Mouse (Mus musculus) heart, embryonic 13.5 days (tissue): ENCODE data around the gene Rab28. TPM values are rescaled to one million over a fixed set of nuclear protein-coding genes. Genes with fewer than 3 reads are reported as not detected.

ENCODE experiments used
- ATAC-seq: fragments of 200-750 bp; cut with Nextera tagmentation; 2 replicates; pipeline ENCODE4 v1.8.0; 2017; ENCODE audit warnings: moderate TSS enrichment; ENCODE audit not compliant: insufficient number of reproducible peaks, low FRiP score, low TSS enrichment; ENCODE audit errors: extremely low read depth
- H3K27ac ChIP-seq: fragments of 300-500 bp; sonication (generic); replicated peaks from 2 replicates; pipeline ENCODE4 v1.5.1; 2015; ENCODE audit warnings: moderate library complexity, mild to moderate bottlenecking, inconsistent platforms
- H3K27me3 ChIP-seq: fragments of 300-500 bp; sonication (generic); replicated peaks from 2 replicates; pipeline ENCODE4 v1.6.1; 2015; ENCODE audit warnings: mild to moderate bottlenecking, inconsistent platforms
- H3K36me3 ChIP-seq: fragments of 300-500 bp; sonication (generic); 2 replicates; pipeline ENCODE4 v1.6.1; 2015; ENCODE audit warnings: mild to moderate bottlenecking, inconsistent platforms
- H3K4me1 ChIP-seq: fragments of 300-500 bp; sonication (generic); 2 replicates; pipeline ENCODE4 v1.6.1; 2015; ENCODE audit warnings: inconsistent platforms
- H3K4me2 ChIP-seq: fragments of 300-500 bp; sonication (generic); 2 replicates; pipeline ENCODE4 v1.6.1; 2015; ENCODE audit warnings: inconsistent platforms, mild to moderate bottlenecking, moderate library complexity
- H3K4me3 ChIP-seq: fragments of 300-500 bp; sonication (generic); 2 replicates; pipeline ENCODE4 v1.5.1; 2015; ENCODE audit warnings: moderate library complexity, mild to moderate bottlenecking, inconsistent platforms
- H3K9ac ChIP-seq: fragments of 300-500 bp; sonication (generic); 2 replicates; pipeline ENCODE4 v1.6.1; 2015; ENCODE audit warnings: inconsistent platforms, mild to moderate bottlenecking, moderate library complexity
- H3K9me3 ChIP-seq: fragments of 300-500 bp; sonication (generic); 2 replicates; pipeline ENCODE4 v1.6.1; 2016; ENCODE audit warnings: inconsistent platforms
- WGBS: fragments of 180-500 bp; shearing (Covaris S2); methylation state at CpG from one replicate; pipeline ENCODE4 v1.1.7; 2015; ENCODE audit warnings: mixed read lengths; 5-methylcytosine and 5-hydroxymethylcytosine counted together
- polyA plus RNA-seq: library from polyadenylated mRNA; unstranded; fragments of >200 nt; fragmentation: Nextera tagmentation; extraction: Ambion mirVana; gene quantifications from 2 replicates; pipeline ENCODE4 v1.2.1, GENCODE M21; 2015

Rab28 gene
- 36.0 and 42.5 TPM in 2 replicates for polyA plus RNA-seq

- Histone ChIP-seq H3K9ac (peak within 1 kb of the TSS; percentile 89), H3K9me3 (no peaks in the 10 kb centered on the region), H3K27me3 (no peaks in the 10 kb centered on the region), H3K4me1 (peaks cover 8% of the 10 kb centered on the region), H3K36me3 (no peaks in the 10 kb centered on the region), H3K4me2 (peak within 1 kb of the TSS; percentile 100), H3K4me3 (peak within 1 kb of the TSS; percentile 87), H3K27ac (peak within 1 kb of the TSS; percentile 92)
- ATAC-seq: peak; percentile 95
- 0% methylated on average over 34 of the region's 34 CpGs for WGBS
Observed at GRCm38 (mm10) chr5:41708051-41708630, at the start of gene Rab28. TSS of gene Rab28 (minus strand) at chr5:41708157.

GRCm38 (mm10) chr5:41757338-41757737 is 49.4 kb upstream of the Rab28 start:
- peaks cover 99% of the 10 kb centered on the region for H3K27me3 ChIP-seq
- no peaks in the 10 kb centered on the region for H3K36me3 ChIP-seq
- H3K4me1 ChIP-seq: peaks cover 15% of the 10 kb centered on the region; the same call in 1 of the 2 replicates
- ATAC-seq: no peak
- H3K4me3 ChIP-seq: no peak overlapping the region
- no peak overlapping the region for H3K4me2 ChIP-seq
- H3K27ac ChIP-seq: no peak overlapping the region
- WGBS: 7% methylated on average over 5 of the region's 5 CpGs
- H3K9me3 ChIP-seq: no peaks in the 10 kb centered on the region
- no peak overlapping the region for H3K9ac ChIP-seq

GRCm38 (mm10) chr5:41756396-41756795 is 48.4 kb upstream of the Rab28 start:
- Histone ChIP-seq H3K27me3 (peaks cover 99% of the 10 kb centered on the region), H3K4me2 (no peak overlapping the region), H3K4me1 (peaks cover 7% of the 10 kb centered on the region; the same call in 1 of the 2 replicates), H3K9me3 (no peaks in the 10 kb centered on the region), H3K27ac (no peak overlapping the region), H3K4me3 (no peak overlapping the region), H3K9ac (no peak overlapping the region), H3K36me3 (no peaks in the 10 kb centered on the region)
- ATAC-seq: no peak
- WGBS: 7% methylated on average over 4 of the region's 4 CpGs

GRCm38 (mm10) chr5:41755373-41755960 is 47.5 kb upstream of the Rab28 start:
- Histone ChIP-seq H3K4me2 (peak overlapping the region; percentile 53; the same call in 1 of the 2 replicates), H3K4me1 (peaks cover 7% of the 10 kb centered on the region; the same call in 1 of the 2 replicates), H3K4me3 (no peak overlapping the region), H3K27ac (no peak overlapping the region), H3K27me3 (peaks cover 100% of the 10 kb centered on the region), H3K36me3 (no peaks in the 10 kb centered on the region), H3K9ac (no peak overlapping the region), H3K9me3 (no peaks in the 10 kb centered on the region)
- WGBS: 2% methylated on average over 23 of the region's 23 CpGs
- ATAC-seq: no peak

- Histone ChIP-seq H3K36me3 (no peaks in the 10 kb centered on the region), H3K9me3 (no peaks in the 10 kb centered on the region), H3K4me1 (peaks cover 7% of the 10 kb centered on the region; the same call in 1 of the 2 replicates), H3K4me3 (peak overlapping the region; percentile 32), H3K9ac (no peak overlapping the region), H3K27ac (no peak overlapping the region), H3K4me2 (peak overlapping the region; percentile 53), H3K27me3 (peaks cover 100% of the 10 kb centered on the region)
- under 1% methylated on average over 16 of the region's 16 CpGs for whole genome bisulfite sequencing
- no peak for ATAC-seq
Observed at GRCm38 (mm10) chr5:41754836-41755235, 46.9 kb upstream of the Rab28 start.

- Histone ChIP-seq H3K4me2 (peak overlapping the region; percentile 53), H3K27ac (no peak overlapping the region), H3K4me1 (peaks cover 7% of the 10 kb centered on the region; the same call in 1 of the 2 replicates), H3K4me3 (peak overlapping the region; percentile 32), H3K9me3 (no peaks in the 10 kb centered on the region), H3K27me3 (peaks cover 100% of the 10 kb centered on the region), H3K36me3 (no peaks in the 10 kb centered on the region), H3K9ac (no peak overlapping the region)
- WGBS: 2% methylated on average over 17 of the region's 17 CpGs
- no peak for ATAC-seq
Observed at GRCm38 (mm10) chr5:41754226-41754775, 46.3 kb upstream of the Rab28 start.

- Histone ChIP-seq H3K4me1 (peaks cover 7% of the 10 kb centered on the region; the same call in 1 of the 2 replicates), H3K4me3 (no peak overlapping the region), H3K27ac (no peak overlapping the region), H3K9ac (no peak overlapping the region), H3K27me3 (peaks cover 100% of the 10 kb centered on the region), H3K36me3 (no peaks in the 10 kb centered on the region), H3K4me2 (no peak overlapping the region), H3K9me3 (no peaks in the 10 kb centered on the region)
- WGBS: 39% methylated on average over 4 of the region's 4 CpGs
- no peak for ATAC-seq
Observed at GRCm38 (mm10) chr5:41752721-41753120, 44.8 kb upstream of the Rab28 start.

- Histone ChIP-seq H3K9me3 (no peaks in the 10 kb centered on the region), H3K27ac (no peak overlapping the region), H3K27me3 (peaks cover 95% of the 10 kb centered on the region), H3K9ac (no peak overlapping the region), H3K36me3 (no peaks in the 10 kb centered on the region), H3K4me1 (no peaks in the 10 kb centered on the region), H3K4me3 (no peak overlapping the region), H3K4me2 (no peak overlapping the region)
- 6% methylated on average over 13 of the region's 15 CpGs for WGBS
- no peak for ATAC-seq
Observed at GRCm38 (mm10) chr5:41744898-41745780, 37.2 kb upstream of the Rab28 start.

GRCm38 (mm10) chr5:41744234-41744633 is 36.3 kb upstream of the Rab28 start:
- Histone ChIP-seq H3K36me3 (no peaks in the 10 kb centered on the region), H3K4me2 (no peak overlapping the region), H3K27me3 (peaks cover 89% of the 10 kb centered on the region), H3K9me3 (no peaks in the 10 kb centered on the region), H3K9ac (no peak overlapping the region), H3K4me1 (no peaks in the 10 kb centered on the region), H3K27ac (no peak overlapping the region), H3K4me3 (no peak overlapping the region)
- WGBS: 4% methylated on average over 7 of the region's 7 CpGs
- ATAC-seq: no peak

GRCm38 (mm10) chr5:41738817-41739216 is 30.9 kb upstream of the Rab28 start:
- H3K36me3 ChIP-seq: no peaks in the 10 kb centered on the region
- H3K9me3 ChIP-seq: no peaks in the 10 kb centered on the region
- 57% methylated on average over 6 of the region's 6 CpGs for WGBS
- no peak overlapping the region for H3K4me3 ChIP-seq
- H3K9ac ChIP-seq: no peak overlapping the region
- H3K4me1 ChIP-seq: no peaks in the 10 kb centered on the region
- H3K27ac ChIP-seq: no peak overlapping the region
- no peak overlapping the region for H3K4me2 ChIP-seq
- H3K27me3 ChIP-seq: peaks cover 35% of the 10 kb centered on the region
- no peak for ATAC-seq

- no peak overlapping the region for H3K9ac ChIP-seq
- WGBS: 48% methylated on average over 5 of the region's 5 CpGs
- no peaks in the 10 kb centered on the region for H3K4me1 ChIP-seq
- no peak overlapping the region for H3K27ac ChIP-seq
- H3K4me2 ChIP-seq: no peak overlapping the region
- no peaks in the 10 kb centered on the region for H3K36me3 ChIP-seq
- H3K4me3 ChIP-seq: no peak overlapping the region
- H3K27me3 ChIP-seq: peaks cover 18% of the 10 kb centered on the region
- no peaks in the 10 kb centered on the region for H3K9me3 ChIP-seq
- no peak for ATAC-seq
Observed at GRCm38 (mm10) chr5:41737039-41737438, 29.1 kb upstream of the Rab28 start.
